Mouse (Mus musculus) liver, embryonic 14.5 days (tissue): ENCODE measurements around the gene Efna3.

ENCODE experiments used
- CTCF ChIP-seq: IDR thresholded peaks from 2 replicates; pipeline ENCODE4 v1.5.1; 2016; ENCODE audit warnings: antibody characterized with exemption, low read depth, control low read depth
- EP300 ChIP-seq: IDR thresholded peaks from 2 replicates; pipeline ENCODE4 v1.6.1; 2016; ENCODE audit warnings: antibody characterized with exemption, low read depth

DNA sequence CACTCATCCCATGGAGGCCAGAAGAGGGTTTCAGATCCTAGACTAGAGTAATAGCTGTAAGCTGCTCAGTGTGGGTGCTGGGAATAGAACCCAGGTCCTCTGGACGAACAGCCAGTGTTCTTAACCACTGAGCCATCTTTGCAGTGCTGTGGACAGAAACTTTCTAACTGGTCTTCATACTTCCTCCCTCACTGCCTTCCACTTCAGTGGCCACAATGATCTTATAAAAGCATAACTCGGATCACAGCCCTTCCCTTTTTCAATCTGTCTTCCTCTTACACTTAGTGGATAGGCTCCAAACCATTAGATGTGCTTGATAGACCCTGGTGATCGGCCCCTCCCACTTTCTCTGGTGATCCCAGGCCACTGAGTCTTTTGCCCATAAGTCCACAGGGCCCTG lies 37.5 kb upstream of the Efna3 start:
- TF ChIP-seq CTCF (no peak), EP300 (no peak)
